Mouse (Mus musculus) forebrain, postnatal 0 days (tissue): ENCODE results near the gene Gnpat. TPM values are rescaled to one million over a fixed set of nuclear protein-coding genes. Genes with fewer than 3 reads are reported as not detected.

Source experiments
- ATAC-seq: fragments of 200-750 bp; cut with Nextera tagmentation; 2 replicates; pipeline ENCODE4 v1.8.0; 2017; ENCODE audit warnings: mild to moderate bottlenecking, moderate library complexity
- DNase-seq: peaks from one replicate; pipeline ENCODE4 v3.0.0-alpha.2; 2015
- H3K27ac ChIP-seq: fragments of 300-500 bp; sonication (generic); 2 replicates; pipeline ENCODE4 v1.5.1; 2014; ENCODE audit warnings: low read depth, mild to moderate bottlenecking, antibody characterized with exemption, low read length, moderate library complexity, mixed read lengths
- H3K27me3 ChIP-seq: fragments of 300-500 bp; sonication (generic); 2 replicates; pipeline ENCODE4 v1.6.1; 2014; ENCODE audit warnings: mild to moderate bottlenecking, low read length, mixed read lengths; ENCODE audit not compliant: insufficient read depth
- H3K36me3 ChIP-seq: fragments of 300-500 bp; sonication (generic); 2 replicates; pipeline ENCODE4 v1.6.1; 2014; ENCODE audit warnings: mild to moderate bottlenecking, moderate library complexity; ENCODE audit not compliant: insufficient read depth
- H3K4me1 ChIP-seq: fragments of 300-500 bp; sonication (generic); 2 replicates; pipeline ENCODE4 v1.6.1; 2014; ENCODE audit warnings: antibody characterized with exemption; ENCODE audit not compliant: insufficient read depth
- H3K4me2 ChIP-seq: fragments of 300-500 bp; sonication (generic); 2 replicates; pipeline ENCODE4 v1.6.1; 2014; ENCODE audit warnings: low read depth, mild to moderate bottlenecking, moderate library complexity
- H3K4me3 ChIP-seq: fragments of 300-500 bp; sonication (generic); 2 replicates; pipeline ENCODE4 v1.5.1; 2014; ENCODE audit warnings: low read depth, low read length, mixed read lengths
- H3K9ac ChIP-seq: fragments of 300-500 bp; sonication (generic); 2 replicates; pipeline ENCODE4 v1.6.1; 2014; ENCODE audit warnings: mild to moderate bottlenecking
- H3K9me3 ChIP-seq: fragments of 300-500 bp; sonication (generic); 2 replicates; pipeline ENCODE4 v1.6.1; 2016; ENCODE audit warnings: low read length
- CTCF ChIP-seq: sonication (generic); IDR thresholded peaks from 2 replicates; pipeline ENCODE4 v1.5.1; 2016; ENCODE audit warnings: antibody characterized with exemption, control low read depth, low read depth
- WGBS: fragments of 180-500 bp; shearing (Covaris S2); extraction: QIAGEN DNeasy Blood & Tissue Kit; methylation state at CpG from one replicate; pipeline ENCODE4 v1.1.7; 2014; 5-methylcytosine and 5-hydroxymethylcytosine counted together
- polyA plus RNA-seq: library from polyadenylated mRNA; unstranded; fragments of >200 nt; fragmentation: Nextera tagmentation; extraction: Ambion mirVana; gene quantifications from 2 replicates; pipeline ENCODE4 v1.2.1, GENCODE M21; 2015
- total RNA-seq: library from RNA; depleted of rRNA; stranded (reverse); fragments of >200 nt; gene quantifications from 2 replicates; pipeline ENCODE4 v1.2.3, GENCODE M21; 2014

The Gnpat gene
- total and polyA plus RNA-seq, 2 experiments from 2014 or later: 51.7 to 51.8 TPM

DNA sequence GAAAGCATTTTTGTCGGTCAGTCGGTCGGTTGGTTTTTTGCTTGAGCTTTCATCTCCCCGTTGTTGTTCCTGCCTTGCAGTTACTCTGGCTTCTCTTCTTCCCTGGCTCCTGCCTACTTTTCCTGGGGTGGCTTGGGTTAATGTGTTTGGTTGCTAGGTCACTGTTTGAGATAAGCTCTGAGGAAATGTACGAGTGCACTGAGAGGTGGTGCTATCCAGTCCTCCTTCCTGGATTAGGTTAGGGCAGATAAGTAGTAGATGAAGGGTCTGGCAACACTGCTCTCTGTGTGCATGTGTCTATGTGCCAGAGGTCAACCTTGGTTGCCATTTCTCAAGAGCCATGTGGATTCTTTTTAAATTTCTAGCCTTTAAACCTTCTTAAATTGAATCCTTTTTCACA is 9.9 kb downstream of the Gnpat start:
- Histone ChIP-seq H3K36me3 (peaks cover 67% of the 10 kb centered on the region), H3K4me1 (no peaks in the 10 kb centered on the region), H3K9ac (no peak overlapping the region), H3K27me3 (no peaks in the 10 kb centered on the region), H3K4me2 (no peak overlapping the region), H3K27ac (no peak overlapping the region), H3K9me3 (no peaks in the 10 kb centered on the region), H3K4me3 (no peak overlapping the region)
- DNase-seq: no peak
- ATAC-seq: no peak
- no peak for TF ChIP-seq CTCF
- WGBS: 93% methylated on average over 5 of the region's 5 CpGs

DNA sequence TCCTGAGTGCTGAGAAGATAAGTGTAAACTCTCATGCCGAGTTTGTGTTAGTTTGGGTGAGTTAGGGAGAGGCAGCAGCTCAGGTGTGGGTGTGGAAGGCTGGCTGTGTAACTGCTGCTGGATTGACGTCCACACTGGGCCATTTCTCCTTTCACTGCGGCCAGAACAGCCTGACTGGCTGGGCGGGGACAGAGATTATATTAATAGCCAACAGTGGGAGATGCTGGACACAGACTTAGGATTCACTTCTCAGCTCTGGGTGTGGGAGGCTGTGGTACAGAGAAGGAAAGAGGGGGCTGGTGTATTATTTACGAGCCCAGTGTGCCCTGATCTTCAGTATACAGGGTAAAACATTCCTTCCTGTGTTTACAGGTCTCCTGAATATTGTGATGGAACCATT is 15.3 kb downstream of the Gnpat start:
- no peak for TF ChIP-seq CTCF
- Histone ChIP-seq H3K4me1 (no peaks in the 10 kb centered on the region), H3K4me2 (no peak overlapping the region), H3K36me3 (peaks cover 91% of the 10 kb centered on the region), H3K9ac (no peak overlapping the region), H3K27ac (no peak overlapping the region), H3K27me3 (no peaks in the 10 kb centered on the region), H3K4me3 (no peak overlapping the region), H3K9me3 (no peaks in the 10 kb centered on the region)
- DNase-seq: no peak
- WGBS: 89% methylated on average over 5 of the region's 5 CpGs
- no peak for ATAC-seq

GRCm38 (mm10) chr8:124878946-124879526 is 16.2 kb downstream of the Gnpat start:
- Histone ChIP-seq H3K9ac (no peak overlapping the region), H3K27me3 (no peaks in the 10 kb centered on the region), H3K9me3 (no peaks in the 10 kb centered on the region), H3K27ac (no peak overlapping the region), H3K4me3 (no peak overlapping the region), H3K4me1 (no peaks in the 10 kb centered on the region), H3K36me3 (peaks cover 92% of the 10 kb centered on the region), H3K4me2 (no peak overlapping the region)
- WGBS: 83% methylated on average over 10 of the region's 10 CpGs
- DNase-seq: no peak
- no peak for ATAC-seq
- no peak for TF ChIP-seq CTCF

GRCm38 (mm10) chr8:124888385-124888784 is 25.6 kb downstream of the Gnpat start:
- no peaks in the 10 kb centered on the region for H3K4me1 ChIP-seq
- no peaks in the 10 kb centered on the region for H3K9me3 ChIP-seq
- ATAC-seq (no peak), DNase-seq (no peak)
- no peak overlapping the region for H3K4me3 ChIP-seq
- H3K36me3 ChIP-seq: peaks cover 74% of the 10 kb centered on the region
- H3K4me2 ChIP-seq: no peak overlapping the region
- no peaks in the 10 kb centered on the region for H3K27me3 ChIP-seq
- no peak overlapping the region for H3K9ac ChIP-seq
- H3K27ac ChIP-seq: no peak overlapping the region
- WGBS: 94% methylated on average over 5 of the region's 5 CpGs
- TF ChIP-seq CTCF: peak; percentile 15; the same call in 1 of the 2 replicates

DNA sequence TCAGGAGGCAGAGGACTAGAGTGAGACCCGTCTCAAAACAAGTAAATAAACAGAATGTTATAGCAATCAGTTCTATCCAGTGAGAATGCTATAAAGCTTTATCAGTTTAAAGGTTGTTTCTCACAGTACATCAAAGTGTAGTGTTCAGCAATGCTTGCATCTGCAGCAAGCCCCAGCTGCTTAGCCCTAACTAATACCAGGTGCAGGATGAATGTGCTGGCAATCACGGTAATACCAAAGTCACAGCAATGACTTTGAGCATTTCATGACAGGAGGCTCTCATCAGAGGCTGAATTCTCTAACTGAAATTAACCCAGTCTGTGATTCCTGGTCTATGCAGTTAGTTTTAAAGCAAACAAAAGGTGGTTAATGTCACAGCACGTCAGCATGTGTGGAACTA is 29.8 kb downstream of the Gnpat start:
- no peaks in the 10 kb centered on the region for H3K9me3 ChIP-seq
- no peak overlapping the region for H3K9ac ChIP-seq
- no peak for DNase-seq
- WGBS: 64% methylated on average over 3 of the region's 3 CpGs
- peaks cover 5% of the 10 kb centered on the region; the same call in 1 of the 2 replicates for H3K4me1 ChIP-seq
- ATAC-seq: no peak
- H3K4me3 ChIP-seq: no peak overlapping the region
- H3K27me3 ChIP-seq: no peaks in the 10 kb centered on the region
- no peak for TF ChIP-seq CTCF
- H3K36me3 ChIP-seq: peaks cover 49% of the 10 kb centered on the region
- no peak overlapping the region for H3K4me2 ChIP-seq
- H3K27ac ChIP-seq: no peak overlapping the region

DNA sequence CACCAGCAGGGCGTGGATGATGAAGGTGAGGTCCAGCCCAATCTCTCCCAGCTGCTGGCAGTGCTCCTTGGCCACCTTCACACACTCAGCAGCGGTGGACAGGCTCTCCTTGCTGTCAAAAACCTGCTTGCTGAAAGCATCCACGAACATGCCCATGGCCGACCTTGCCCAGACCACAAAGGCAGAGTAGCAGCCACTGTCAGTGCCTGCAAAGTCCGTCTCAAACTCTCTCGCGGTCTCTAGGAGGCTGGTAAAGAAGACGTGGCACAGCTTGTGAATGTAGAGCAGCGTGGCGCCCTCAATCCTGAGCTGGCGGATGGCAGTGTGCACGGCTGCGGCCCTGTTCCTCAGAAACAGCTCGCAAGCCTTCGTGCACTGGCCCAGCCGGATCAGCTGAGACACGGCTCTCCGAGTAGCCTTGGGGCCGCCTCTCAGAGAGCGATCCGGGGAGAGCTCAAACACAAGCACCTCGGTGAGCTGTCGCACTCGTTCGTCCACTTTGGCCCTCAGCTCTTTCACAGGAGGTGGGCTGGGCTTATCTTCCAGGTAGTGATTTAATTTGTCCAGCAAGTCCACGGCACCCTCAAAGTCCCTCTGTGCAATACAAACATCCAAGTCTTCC is 33.3 kb downstream of the Gnpat start:
- TF ChIP-seq CTCF: no peak
- 81% methylated on average over 26 of the region's 26 CpGs for WGBS
- H3K27me3 ChIP-seq: no peaks in the 10 kb centered on the region
- peak overlapping the region; percentile 90 for H3K27ac ChIP-seq
- peak overlapping the region; percentile 82 for H3K9ac ChIP-seq
- H3K9me3 ChIP-seq: no peaks in the 10 kb centered on the region
- peaks cover 38% of the 10 kb centered on the region for H3K36me3 ChIP-seq
- ATAC-seq (no peak), DNase-seq (no peak)
- peak overlapping the region; percentile 95 for H3K4me3 ChIP-seq
- H3K4me2 ChIP-seq: peak overlapping the region; percentile 91
- peaks cover 5% of the 10 kb centered on the region; the same call in 1 of the 2 replicates for H3K4me1 ChIP-seq

DNA sequence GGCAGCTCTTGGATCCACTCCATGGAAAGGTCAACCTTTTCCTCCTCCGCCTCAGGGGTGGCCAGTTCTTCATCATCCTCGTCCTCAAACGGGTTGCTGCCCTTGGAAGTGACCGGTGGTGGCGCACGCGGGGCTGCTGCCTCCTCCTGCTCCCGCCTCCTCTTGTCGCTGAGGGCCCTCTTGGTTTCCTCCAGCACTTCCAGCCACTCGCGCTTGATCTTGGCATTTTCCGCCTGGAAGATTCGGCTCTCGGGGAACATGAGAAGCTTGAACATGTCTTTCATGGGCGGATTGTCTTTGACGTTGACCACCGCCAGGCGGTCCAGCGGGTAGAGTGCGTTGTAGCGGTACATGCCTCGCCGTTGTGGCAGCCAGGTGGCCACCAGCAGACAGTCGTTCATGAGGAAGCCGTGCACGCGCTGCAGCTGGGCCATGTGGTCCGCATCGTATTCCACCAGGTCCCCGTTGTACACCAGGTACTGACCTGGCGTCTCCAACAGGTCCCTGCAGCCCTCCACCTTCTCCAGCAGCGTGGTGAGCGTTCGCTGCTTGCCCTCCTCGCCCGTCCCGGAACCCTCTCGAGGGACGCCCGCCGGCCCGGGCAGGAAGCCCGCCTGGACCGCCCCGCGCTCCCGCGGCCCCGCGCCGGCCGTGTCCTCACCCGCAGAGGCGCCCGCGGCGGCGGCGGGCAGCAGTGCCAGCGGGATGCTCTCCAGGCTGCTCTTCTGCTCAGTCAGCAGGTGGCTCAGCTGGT is 34.0 kb downstream of the Gnpat start:
- H3K36me3 ChIP-seq: peaks cover 38% of the 10 kb centered on the region
- H3K27ac ChIP-seq: peak overlapping the region; percentile 90
- no peaks in the 10 kb centered on the region for H3K9me3 ChIP-seq
- peak; percentile 77 for TF ChIP-seq CTCF
- H3K4me1 ChIP-seq: peaks cover 5% of the 10 kb centered on the region; the same call in 1 of the 2 replicates
- peak overlapping the region; percentile 82 for H3K9ac ChIP-seq
- ATAC-seq: peak; percentile 30
- H3K27me3 ChIP-seq: no peaks in the 10 kb centered on the region
- WGBS: 5% methylated on average over 54 of the region's 60 CpGs
- H3K4me2 ChIP-seq: peak overlapping the region; percentile 91
- H3K4me3 ChIP-seq: peak overlapping the region; percentile 95
- DNase-seq: peak; percentile 67
